7 mouse cellular contexts compared by ENCODE assay signal in the genomic region with DNA sequence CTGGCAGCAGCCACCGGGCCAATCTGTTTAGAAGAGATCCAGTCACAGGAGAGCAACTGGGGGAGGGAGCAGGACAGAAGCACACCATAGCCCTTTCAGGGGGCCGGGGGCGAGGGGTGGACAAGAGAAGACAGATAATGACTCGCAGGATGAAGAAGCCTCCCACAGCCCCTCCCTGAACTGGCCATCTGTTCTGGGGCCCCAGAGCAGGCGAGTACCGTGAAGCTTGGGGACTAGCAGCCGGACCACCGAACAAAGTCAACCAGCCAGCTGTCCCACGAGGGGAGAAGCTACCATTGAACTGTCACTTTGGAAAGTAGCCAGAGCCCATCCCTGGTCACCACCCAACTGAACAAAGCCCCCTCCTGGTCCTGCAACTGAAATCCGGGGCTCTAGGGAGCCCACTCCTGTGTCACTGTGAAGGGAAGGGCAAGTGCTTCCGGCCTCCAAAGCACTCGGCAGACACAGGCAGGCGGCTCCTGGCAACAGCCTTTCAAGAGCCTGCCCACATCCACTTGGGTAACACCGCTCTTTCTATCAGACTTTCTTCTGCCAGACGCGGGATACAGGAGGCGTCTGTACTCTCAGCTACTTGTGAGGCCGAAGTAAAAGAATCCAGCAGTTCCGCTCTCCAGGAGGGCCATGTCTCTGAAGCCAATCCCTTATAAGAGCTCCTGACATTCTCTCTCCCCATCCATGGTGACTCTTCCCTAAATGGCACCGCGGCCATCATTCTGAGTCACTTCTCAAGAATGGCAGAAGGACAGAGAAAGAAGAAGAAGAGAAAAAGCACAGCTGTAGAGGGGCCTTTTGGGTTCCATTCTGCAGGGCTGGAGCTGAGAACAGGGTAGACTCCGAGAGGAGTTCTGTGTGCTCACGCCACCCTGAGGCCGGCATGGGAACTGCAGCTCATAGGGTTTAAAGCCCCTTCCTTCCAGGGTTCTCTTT. TPM values are rescaled to one million over a fixed set of nuclear protein-coding genes. Genes with fewer than 3 reads are reported as not detected.
DNase-seq lines count a peak whose midpoint lies in the region; ATAC-seq and TF ChIP-seq lines count a peak whose summit lies in the region.

No protein-coding gene starts in this region.

- H3K27me3 ChIP-seq in MEL (ENCODE audit: control insufficient read depth in 1 of 2, insufficient read depth in 2 of 2, low read length in 2 of 2), result 0 out of 4 replicates have a peak, but pooled peaks cover 0 to 2% of the 10 kb centered on the region in 2 experiments
- peaks cover 6% of the 10 kb centered on the region; the same call in 1 of the 2 replicates for H3K27me3 ChIP-seq in forebrain, embryonic 12.5 days
- H3K27me3 ChIP-seq in hindbrain, embryonic 13.5 days, result no peaks in the 10 kb centered on the region

- no peaks in the 10 kb centered on the region for H3K4me1 ChIP-seq in MEL (ENCODE audit: control insufficient read depth in 1 of 2, insufficient read depth in 2 of 2, low read length in 2 of 2)
- H3K4me1 ChIP-seq in forebrain, embryonic 12.5 days, result peaks cover 10% of the 10 kb centered on the region
- peaks cover 10% of the 10 kb centered on the region for H3K4me1 ChIP-seq in hindbrain, embryonic 13.5 days (replicated peaks)

- H3K4me3 ChIP-seq in MEL (ENCODE audit: control insufficient read depth in 1 of 2, insufficient read depth in 1 of 2, low read depth in 2 of 2, low read length in 2 of 2), result no peak overlapping the region
- H3K4me3 ChIP-seq in forebrain, embryonic 12.5 days (replicated peaks), result no peak overlapping the region
- H3K4me3 ChIP-seq in hindbrain, embryonic 13.5 days, result no peak overlapping the region

- H3K79me2 ChIP-seq in MEL (ENCODE audit: control insufficient read depth, insufficient read depth, low read length, poor library complexity), result no peaks in the 10 kb centered on the region

- ATAC-seq in forebrain, embryonic 12.5 days (ENCODE audit: low FRiP score), result peak; percentile 77; the same call in 1 of the 2 replicates
- ATAC-seq in hindbrain, embryonic 13.5 days (ENCODE audit: low FRiP score), result peak; percentile 88
- ATAC-seq in megakaryocyte, adult 5-6 weeks (ENCODE audit: poor library complexity, severe bottlenecking), result peak; percentile 90

- H3K9me3 ChIP-seq in MEL (replicated peaks; ENCODE audit: insufficient read depth, low read length), result no peaks in the 10 kb centered on the region
- H3K9me3 ChIP-seq in forebrain, embryonic 12.5 days, result no peaks in the 10 kb centered on the region
- H3K9me3 ChIP-seq in hindbrain, embryonic 13.5 days, result no peaks in the 10 kb centered on the region

- TF ChIP-seq CTCF in MEL (IDR thresholded peaks at IDR 0.05 in 2 of 3, conservative IDR thresholded peaks at IDR 0.05 in 1 of 3; ENCODE audit: control insufficient read depth in 1 of 3, insufficient read depth in 1 of 3, low read depth in 2 of 3, low read length in 3 of 3, poor library complexity in 1 of 3, severe bottlenecking in 1 of 3), result peak; percentile 77 to 83 (median 83)

- TF ChIP-seq EP300 in MEL (IDR thresholded peaks at IDR 0.05; ENCODE audit: low read depth in 1 of 2, low read length in 2 of 2), result no peak

- no peak overlapping the region for H3K9ac ChIP-seq in MEL (ENCODE audit: control insufficient read depth, low read depth, low read length, poor library complexity, severe bottlenecking)
- peak overlapping the region; percentile 21; the same call in 1 of the 2 replicates for H3K9ac ChIP-seq in forebrain, embryonic 12.5 days
- H3K9ac ChIP-seq in hindbrain, embryonic 13.5 days, result peak overlapping the region; percentile 49; the same call in 1 of the 2 replicates

- peak; percentile 61 for DNase-seq in MEL (ENCODE audit: low read depth, low spot score)
- DNase-seq in adrenal gland, postnatal 10 days, result peak; percentile 73
- peak; percentile 23 to 48 for DNase-seq in left cerebral cortex, adult 8-10 months (ENCODE audit: low spot score in 2 of 2)
- DNase-seq in right cerebral cortex, postnatal 36 days (ENCODE audit: low spot score in 2 of 2), result peak; percentile 24 to 36

- H3K4me2 ChIP-seq in forebrain, embryonic 12.5 days, result peak overlapping the region; percentile 6; the same call in 1 of the 2 replicates
- peak overlapping the region; percentile 25; the same call in 1 of the 2 replicates for H3K4me2 ChIP-seq in hindbrain, embryonic 13.5 days

- no peaks in the 10 kb centered on the region for H3K36me3 ChIP-seq in MEL (ENCODE audit: control insufficient read depth in 1 of 2, insufficient read depth in 2 of 2, low read length in 2 of 2)
- no peaks in the 10 kb centered on the region for H3K36me3 ChIP-seq in forebrain, embryonic 12.5 days (replicated peaks)
- H3K36me3 ChIP-seq in hindbrain, embryonic 13.5 days, result no peaks in the 10 kb centered on the region

- WGBS in forebrain, embryonic 12.5 days, result 29% methylated on average over 24 of the region's 24 CpGs
- WGBS in hindbrain, embryonic 13.5 days, result 6% methylated on average over 24 of the region's 24 CpGs

- TF ChIP-seq RAD21 in MEL (IDR thresholded peaks at IDR 0.05; ENCODE audit: low read depth, low read length), result peak; percentile 66

- no peak for TF ChIP-seq POLR2A in MEL (IDR thresholded peaks at IDR 0.05; ENCODE audit: control insufficient read depth in 1 of 2, insufficient read depth in 1 of 2, low read depth in 1 of 2, low read length in 2 of 2, poor library complexity in 1 of 2)

- no peak overlapping the region for H3K27ac ChIP-seq in MEL (ENCODE audit: control insufficient read depth, low read depth, low read length)
- H3K27ac ChIP-seq in forebrain, embryonic 12.5 days, result peak overlapping the region; percentile 83
- peak overlapping the region; percentile 84 for H3K27ac ChIP-seq in hindbrain, embryonic 13.5 days

TF ChIP-seq in MEL, 35 proteins besides CTCF, POLR2A, EP300 and RAD21:
- TF ChIP-seq GATA1 (IDR thresholded peaks at IDR 0.05; ENCODE audit: low read depth, low read length) (no peak), POLR2AphosphoS5 (IDR thresholded peaks at IDR 0.05; ENCODE audit: borderline replicate concordance, low read depth, low read length) (no peak), SMC3 (IDR thresholded peaks at IDR 0.05; ENCODE audit: low read depth, low read length) (peak; percentile 74), ZC3H11A (IDR thresholded peaks at IDR 0.05; ENCODE audit: low read depth, low read length) (peak; percentile 56)

RNA-seq across cellular contexts. Expression of gene Sstr2, which starts 7.2 kb away (rescaled TPM):
- total RNA-seq in MEL (2012; rRNA removed), result 0.26 and 0.77 TPM in 2 replicates
- under 1 TPM in 1 of 2 experiments, not detected in 1; 0.82 TPM for polyA plus RNA-seq in MEL (2012; ENCODE audit: insufficient read depth in 1 of 2, insufficient read length in 2 of 2, low read depth in 1 of 2, low replicate concordance in 2 of 2, missing spikeins in 1 of 2)
- total RNA-seq in adrenal gland, postnatal 10 days (2021), result 1 to 10 TPM; 1.9 to 3.0 TPM
- 22.4 and 25.4 TPM in 2 replicates for polyA plus RNA-seq in forebrain, embryonic 12.5 days (2016; fragmentation: Nextera tagmentation; extraction: Ambion mirVana)
- 32.8 and 34.9 TPM in 2 replicates for polyA plus RNA-seq in hindbrain, embryonic 13.5 days (2015; fragmentation: Nextera tagmentation; extraction: Ambion mirVana)
- 10 to 100 TPM; 26.8 to 31.0 (median 29.2) TPM for total RNA-seq in left cerebral cortex, adult 8-10 months (2022)
- total RNA-seq in megakaryocyte, adult 5-6 weeks (2015), result 0.18 TPM in 1 of 2 replicates, not detected in the other
- total RNA-seq in megakaryocyte, adult 5-6 weeks (2017), result not detected in 2 replicates

RNA-seq across cellular contexts. Expression of gene Cog1, which starts 37.0 kb away (rescaled TPM):
- 26.4 and 29.4 TPM in 2 replicates for total RNA-seq in MEL (2012; rRNA removed)
- polyA plus RNA-seq in MEL (2012; ENCODE audit: insufficient read depth in 1 of 2, insufficient read length in 2 of 2, low read depth in 1 of 2, low replicate concordance in 2 of 2, missing spikeins in 1 of 2), result 100 to 1,000 TPM in 1 of 2 experiments, 10 to 100 TPM in 1; 37.4 to 113 TPM
- total RNA-seq in adrenal gland, postnatal 10 days (2021), result 10 to 100 TPM; 25.5 to 26.0 TPM
- polyA plus RNA-seq in forebrain, embryonic 12.5 days (2016; fragmentation: Nextera tagmentation; extraction: Ambion mirVana), result 35.3 and 38.3 TPM in 2 replicates
- 33.4 and 35.6 TPM in 2 replicates for polyA plus RNA-seq in hindbrain, embryonic 13.5 days (2015; fragmentation: Nextera tagmentation; extraction: Ambion mirVana)
- 10 to 100 TPM; 42.7 to 51.9 (median 47.0) TPM for total RNA-seq in left cerebral cortex, adult 8-10 months (2022)
- total RNA-seq in megakaryocyte, adult 5-6 weeks (2015), result 25.0 and 31.2 TPM in 2 replicates
- total RNA-seq in megakaryocyte, adult 5-6 weeks (2017), result 15.3 and 22.4 TPM in 2 replicates

RNA-seq across cellular contexts. Expression of gene Slc39a11, which starts 37.9 kb away (rescaled TPM):
- total RNA-seq in MEL (2012; rRNA removed), result 33.6 and 45.6 TPM in 2 replicates
- 10 to 100 TPM in 1 of 2 experiments, not detected in 1; 34.2 TPM for polyA plus RNA-seq in MEL (2012; ENCODE audit: insufficient read depth in 1 of 2, insufficient read length in 2 of 2, low read depth in 1 of 2, low replicate concordance in 2 of 2, missing spikeins in 1 of 2)
- total RNA-seq in adrenal gland, postnatal 10 days (2021), result 10 to 100 TPM; 17.3 to 18.5 TPM
- 23.9 and 25.1 TPM in 2 replicates for polyA plus RNA-seq in forebrain, embryonic 12.5 days (2016; fragmentation: Nextera tagmentation; extraction: Ambion mirVana)
- polyA plus RNA-seq in hindbrain, embryonic 13.5 days (2015; fragmentation: Nextera tagmentation; extraction: Ambion mirVana), result 32.2 and 34.2 TPM in 2 replicates
- total RNA-seq in left cerebral cortex, adult 8-10 months (2022), result 10 to 100 TPM; 14.6 to 16.7 (median 16.2) TPM
- total RNA-seq in megakaryocyte, adult 5-6 weeks (2015), result 11.2 and 13.1 TPM in 2 replicates
- 11.3 and 11.4 TPM in 2 replicates for total RNA-seq in megakaryocyte, adult 5-6 weeks (2017)

Comparison
In these comparisons a context has a peak if more than half of its experiments do, and no peak if none do; other contexts are left out.
1. RNA of gene Sstr2, which starts 7.2 kb away (total RNA-seq): 26.8 to 31.0 TPM in left cerebral cortex, adult 8-10 months; 1.9 to 3.0 TPM in adrenal gland, postnatal 10 days, 0.26 to 0.77 TPM in MEL and 0.18 TPM in megakaryocyte, adult 5-6 weeks; every median in the first group is over 4 times any median in the second.
2. Peak in every context shown above with its lines, with median percentiles within 50 percentile points of each other: DNase-seq and ATAC-seq.